Mouse (Mus musculus) CH12.LX (cell line): ENCODE measurements at regions not wholly inside any gene's neighbourhood (a gene's known extent, or its start where the extent isn't known, plus 50 kb on each side); places are given as distances from the start of the nearest gene placed in this dataset.

ENCODE experiments used
- DNase-seq: peaks from one replicate; pipeline ENCODE4 v3.0.0-alpha.2; 2013; ENCODE audit errors: extremely low read depth
- H3K27ac ChIP-seq: 2 replicates; pipeline ENCODE4 v1.5.1; 2012; ENCODE audit warnings: low read depth, mild to moderate bottlenecking, control low read depth, moderate library complexity; ENCODE audit not compliant: insufficient read depth
- H3K27me3 ChIP-seq: replicated peaks from 2 replicates; pipeline ENCODE3; 2012; ENCODE audit warnings: inconsistent platforms
- H3K36me3 ChIP-seq, 2 experiments: replicated peaks in 1 of 2; 2 replicates each; pipeline versions ENCODE3 to v1.6.1; 2012; ENCODE audit warnings: inconsistent platforms in 1 of 2, low read length in 1 of 2, mild to moderate bottlenecking in 1 of 2, mixed read lengths in 1 of 2, moderate library complexity in 1 of 2; ENCODE audit not compliant: control insufficient read depth in 1 of 2, insufficient read depth in 1 of 2
- H3K4me1 ChIP-seq, 2 experiments: 2 replicates each; pipeline ENCODE4 v1.6.1; 2012; ENCODE audit warnings: inconsistent platforms in 1 of 2, moderate library complexity in 1 of 2; ENCODE audit not compliant: insufficient read depth in 2 of 2, control insufficient read depth in 1 of 2
- H3K4me2 ChIP-seq: 2 replicates; pipeline ENCODE4 v1.6.1; 2012; ENCODE audit warnings: low read depth, mild to moderate bottlenecking, control low read depth; ENCODE audit not compliant: poor library complexity, insufficient read depth, severe bottlenecking
- H3K4me3 ChIP-seq, 3 experiments: fragments of 150-350 bp in 1 of 3; sonication (generic) in 1 of 3; replicated peaks in 1 of 3; 2 replicates each; pipeline versions ENCODE3 to v1.5.1; 2011 to 2012; ENCODE audit warnings: low read depth in 2 of 3, low read length in 2 of 3, mild to moderate bottlenecking in 2 of 3, moderate library complexity in 2 of 3, control low read depth in 1 of 3, improper control_type of control experiment in 1 of 3, inconsistent platforms in 1 of 3, mixed read lengths in 1 of 3; ENCODE audit not compliant: poor library complexity in 1 of 3
- H3K79me2 ChIP-seq: replicated peaks from 2 replicates; pipeline ENCODE4 v1.6.1; 2012; ENCODE audit warnings: mild to moderate bottlenecking, moderate library complexity; ENCODE audit not compliant: control insufficient read depth, poor library complexity, insufficient read depth, severe bottlenecking; ENCODE audit errors: extremely low read depth
- H3K9ac ChIP-seq: 2 replicates; pipeline ENCODE4 v1.6.1; 2012; ENCODE audit warnings: low read depth, mild to moderate bottlenecking, control low read depth, moderate library complexity; ENCODE audit not compliant: insufficient read depth
- H3K9me3 ChIP-seq: replicated peaks from 2 replicates; pipeline ENCODE3; 2012; ENCODE audit warnings: low read length, inconsistent platforms, mixed read lengths
- BHLHE40 ChIP-seq: IDR thresholded peaks from 2 replicates; pipeline ENCODE4 v1.6.1; 2011; ENCODE audit warnings: mild to moderate bottlenecking, low read depth, low read length, improper control_type of control experiment
- CHD2 ChIP-seq: IDR thresholded peaks from 2 replicates; pipeline ENCODE4 v1.6.1; 2011; ENCODE audit warnings: low read length, improper control_type of control experiment
- E2F4 ChIP-seq: IDR thresholded peaks from 2 replicates; pipeline ENCODE4 v1.6.1; 2011; ENCODE audit warnings: low read depth, low read length, improper control_type of control experiment; ENCODE audit not compliant: insufficient replicate concordance
- ETS1 ChIP-seq: conservative IDR thresholded peaks from 2 replicates; pipeline ENCODE4 v1.6.1; 2012; ENCODE audit warnings: low read depth, mild to moderate bottlenecking, inconsistent platforms, low read length, improper control_type of control experiment, moderate library complexity
- GABPA ChIP-seq: IDR thresholded peaks from 2 replicates; pipeline ENCODE4 v1.6.1; 2012; ENCODE audit warnings: low read depth, low read length, improper control_type of control experiment, inconsistent platforms; ENCODE audit not compliant: insufficient replicate concordance
- HCFC1 ChIP-seq: IDR thresholded peaks from 2 replicates; pipeline ENCODE4 v1.6.1; 2012; ENCODE audit warnings: low read depth, mild to moderate bottlenecking, inconsistent platforms, low read length, improper control_type of control experiment
- IRF4 ChIP-seq: IDR thresholded peaks from 2 replicates; pipeline ENCODE4 v1.6.1; 2014; ENCODE audit warnings: low read depth, mild to moderate bottlenecking, inconsistent platforms, low read length, improper control_type of control experiment
- KAT2A ChIP-seq: IDR thresholded peaks from 2 replicates; pipeline ENCODE4 v1.6.1; 2012; ENCODE audit warnings: low read length, improper control_type of control experiment, inconsistent platforms; ENCODE audit not compliant: insufficient replicate concordance
- MAX ChIP-seq: IDR thresholded peaks from 2 replicates; pipeline ENCODE4 v1.6.1; 2011; ENCODE audit warnings: low read length, improper control_type of control experiment
- MAZ ChIP-seq: IDR thresholded peaks from 2 replicates; pipeline ENCODE4 v1.6.1; 2012; ENCODE audit warnings: low read depth, mild to moderate bottlenecking, inconsistent platforms, low read length, improper control_type of control experiment, moderate library complexity
- MEF2A ChIP-seq: IDR thresholded peaks from 2 replicates; pipeline ENCODE4 v1.6.1; 2014; ENCODE audit warnings: low read depth, mild to moderate bottlenecking, inconsistent platforms, low read length, improper control_type of control experiment, borderline replicate concordance
- NRF1 ChIP-seq: IDR thresholded peaks from 2 replicates; pipeline ENCODE4 v1.6.1; 2014; ENCODE audit warnings: low read depth, mild to moderate bottlenecking, inconsistent platforms, low read length, improper control_type of control experiment, moderate library complexity
- POLR2A ChIP-seq: IDR thresholded peaks from 2 replicates; pipeline ENCODE4 v1.6.1; 2011; ENCODE audit warnings: low read depth, mild to moderate bottlenecking, improper control_type of control experiment, low read length
- RAD21 ChIP-seq: IDR thresholded peaks from 2 replicates; pipeline ENCODE4 v1.6.1; 2011; ENCODE audit warnings: low read depth, mild to moderate bottlenecking, low read length, improper control_type of control experiment, moderate library complexity
- RCOR1 ChIP-seq: conservative IDR thresholded peaks from 2 replicates; pipeline ENCODE4 v1.6.1; 2012; ENCODE audit warnings: low read depth, mild to moderate bottlenecking, inconsistent platforms, low read length, improper control_type of control experiment
- TBP ChIP-seq: conservative IDR thresholded peaks from 2 replicates; pipeline ENCODE4 v1.6.1; 2011; ENCODE audit warnings: low read depth, low read length, improper control_type of control experiment
- TCF12 ChIP-seq: IDR thresholded peaks from 2 replicates; pipeline ENCODE4 v1.6.1; 2014; ENCODE audit warnings: low read depth, mild to moderate bottlenecking, inconsistent platforms, low read length, improper control_type of control experiment
- USF1 ChIP-seq: IDR thresholded peaks from 2 replicates; pipeline ENCODE4 v1.6.1; 2014; ENCODE audit warnings: low read depth, mild to moderate bottlenecking, inconsistent platforms, low read length, improper control_type of control experiment
- USF2 ChIP-seq: conservative IDR thresholded peaks from 2 replicates; pipeline ENCODE4 v1.6.1; 2011; ENCODE audit warnings: low read depth, low read length, improper control_type of control experiment
- ZC3H11A ChIP-seq: IDR thresholded peaks from 2 replicates; pipeline ENCODE4 v1.6.1; 2012; ENCODE audit warnings: low read depth, mild to moderate bottlenecking, inconsistent platforms, low read length, improper control_type of control experiment
- ZKSCAN1 ChIP-seq: IDR thresholded peaks from 2 replicates; pipeline ENCODE4 v1.6.1; 2012; ENCODE audit warnings: low read depth, inconsistent platforms, low read length, improper control_type of control experiment, borderline replicate concordance
- ZNF384 ChIP-seq: IDR thresholded peaks from 2 replicates; pipeline ENCODE4 v1.6.1; 2012; ENCODE audit warnings: low read depth, low read length, improper control_type of control experiment, inconsistent platforms
- dilution Hi-C: fragments of 300-500 bp; cut with MboI; formaldehyde crosslinking; loops from 2 replicates; pipeline ENCODE4 v1.14.3; 2020; ENCODE audit warnings: low sequenced_read_pairs; ENCODE audit not compliant: extremely low pct_unique_long_range_greater_than_20kb, extremely low pct_ligation_motif_present
- in situ Hi-C: fragments of 300-500 bp; cut with MboI; formaldehyde crosslinking; loops from 3 replicates; pipeline ENCODE4 v1.14.3; 2019; ENCODE audit warnings: low sequenced_read_pairs, low pct_ligation_motif_present, low pct_unique_long_range_greater_than_20kb, mixed read lengths

- peaks cover 8% of the 10 kb centered on the region for H3K9me3 ChIP-seq
- no peak overlapping the region for H3K4me2 ChIP-seq
- H3K36me3 ChIP-seq: no peaks in the 10 kb centered on the region
- peaks cover 55% of the 10 kb centered on the region for H3K27me3 ChIP-seq
- in situ Hi-C loops (no loop called here), dilution Hi-C loops (no loop called here)
- DNase-seq: no peak
- no peak overlapping the region for H3K27ac ChIP-seq
- 0 out of 4 replicates have a peak, but pooled peaks cover 0 to 6% of the 10 kb centered on the region in 2 experiments for H3K4me1 ChIP-seq
- no peak for TF ChIP-seq BHLHE40
- no peak for TF ChIP-seq ETS1
- TF ChIP-seq MAZ: no peak
- no peak for TF ChIP-seq RAD21
- no peak for TF ChIP-seq ZKSCAN1
- no peak for TF ChIP-seq TCF12
- TF ChIP-seq ZNF384: no peak
- no peak for TF ChIP-seq TBP
- H3K4me3 ChIP-seq: no peak overlapping the region
- H3K79me2 ChIP-seq: no peaks in the 10 kb centered on the region
- H3K9ac ChIP-seq: no peak overlapping the region
These were observed 156.3 kb upstream of the Zfp618 start for GRCm38 (mm10) chr4:62809048-62809447.

DNA sequence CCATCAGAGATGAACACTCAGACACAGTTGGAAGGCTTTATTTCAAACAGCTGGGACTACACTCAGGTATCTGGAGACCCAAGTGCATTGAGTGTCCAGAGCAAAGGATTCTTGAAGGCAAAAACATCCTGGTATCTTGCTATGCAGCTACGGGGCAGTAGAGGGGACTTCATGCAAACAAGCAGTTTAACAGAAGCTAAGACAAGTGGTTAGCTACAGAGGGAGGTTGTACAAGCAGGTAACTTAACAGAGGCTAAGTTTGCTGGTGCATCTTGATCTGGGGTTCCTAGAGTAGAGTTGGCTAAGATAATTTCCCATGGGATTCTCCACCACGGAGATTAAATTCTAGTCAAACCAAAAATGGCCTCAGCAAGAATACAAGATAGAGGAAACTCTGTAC lies 145.5 kb upstream of the Zfp618 start:
- Histone ChIP-seq H3K9me3 (no peaks in the 10 kb centered on the region), H3K27me3 (peaks cover 76% of the 10 kb centered on the region), H3K9ac (no peak overlapping the region), H3K4me1 (no peaks in the 10 kb centered on the region), H3K79me2 (no peaks in the 10 kb centered on the region), H3K4me3 (no peak overlapping the region), H3K27ac (no peak overlapping the region), H3K4me2 (no peak overlapping the region), H3K36me3 (no peaks in the 10 kb centered on the region)
- in situ Hi-C loops (no loop called here), dilution Hi-C loops (no loop called here)
- DNase-seq: no peak
- TF ChIP-seq USF2 (no peak), E2F4 (no peak), GABPA (no peak), TCF12 (no peak), MAX (no peak), USF1 (no peak), ZC3H11A (no peak), ETS1 (no peak), IRF4 (no peak), RCOR1 (no peak), MEF2A (no peak), POLR2A (no peak), HCFC1 (no peak), KAT2A (no peak), NRF1 (no peak), CHD2 (no peak)
